Mouse (Mus musculus) ES-Bruce4 (cell line): ENCODE measurements around the gene Chmp5. TPM values are rescaled to one million over a fixed set of nuclear protein-coding genes. Genes with fewer than 3 reads are reported as not detected.

Source experiments
- H3K27ac ChIP-seq: 2 replicates; pipeline ENCODE4 v1.5.1; 2012; ENCODE audit warnings: low read length, inconsistent platforms; ENCODE audit not compliant: insufficient read depth
- H3K27me3 ChIP-seq: 2 replicates; pipeline ENCODE4 v1.6.1; 2012; ENCODE audit warnings: mild to moderate bottlenecking, low read length, inconsistent platforms; ENCODE audit not compliant: control insufficient read depth, poor library complexity, insufficient read depth, severe bottlenecking
- H3K36me3 ChIP-seq: 2 replicates; pipeline ENCODE4 v1.6.1; 2012; ENCODE audit warnings: inconsistent platforms, mild to moderate bottlenecking, low read length, moderate library complexity; ENCODE audit not compliant: control insufficient read depth, poor library complexity, insufficient read depth, severe bottlenecking
- H3K4me1 ChIP-seq: one replicate; pipeline ENCODE4 v1.8.1; 2011; ENCODE audit warnings: low read length; ENCODE audit not compliant: control insufficient read depth, insufficient read depth
- H3K4me3 ChIP-seq: 2 replicates; pipeline ENCODE4 v1.5.1; 2011; ENCODE audit warnings: low read depth, mild to moderate bottlenecking, low read length
- H3K9ac ChIP-seq: 2 replicates; pipeline ENCODE4 v1.6.1; 2012; ENCODE audit warnings: low read depth, mild to moderate bottlenecking, inconsistent platforms; ENCODE audit not compliant: poor library complexity, severe bottlenecking
- H3K9me3 ChIP-seq: replicated peaks from 2 replicates; pipeline ENCODE4 v1.6.1; 2012; ENCODE audit warnings: mild to moderate bottlenecking, low read length, inconsistent platforms; ENCODE audit not compliant: control insufficient read depth, poor library complexity, insufficient read depth, severe bottlenecking
- CTCF ChIP-seq: IDR thresholded peaks from one replicate; pipeline ENCODE4 v1.8.1; 2011; ENCODE audit warnings: low read depth, low read length
- EP300 ChIP-seq: IDR thresholded peaks from 2 replicates; pipeline ENCODE4 v1.6.1; 2011; ENCODE audit warnings: low read depth, low read length; ENCODE audit not compliant: insufficient read depth
- POLR2A ChIP-seq: IDR thresholded peaks from one replicate; pipeline ENCODE4 v1.8.1; 2011; ENCODE audit warnings: low read length; ENCODE audit not compliant: insufficient read depth
- polyA plus RNA-seq: library from polyadenylated mRNA; stranded (reverse); fragments of >200 nt; gene quantifications from 2 replicates; pipeline ENCODE4 v1.2.4, GENCODE M21; 2011; ENCODE audit warnings: low read depth; ENCODE audit not compliant: missing spikeins, insufficient read depth, insufficient read length

Gene Chmp5
- polyA plus RNA-seq, 1 experiment, result 120 TPM

GRCm38 (mm10) chr4:40908261-40908969 lies 39.8 kb upstream of the Chmp5 start:
- TF ChIP-seq POLR2A (no peak), EP300 (peak; percentile 15; the same call in 1 of the 2 replicates)
- no peaks in the 10 kb centered on the region for H3K27me3 ChIP-seq
- H3K4me1 ChIP-seq, result peaks cover 2% of the 10 kb centered on the region
- H3K27ac ChIP-seq, result peak overlapping the region; percentile 58
- no peaks in the 10 kb centered on the region for H3K9me3 ChIP-seq
- H3K9ac ChIP-seq, result peak overlapping the region; percentile 19
- H3K36me3 ChIP-seq, result no peaks in the 10 kb centered on the region
- peak overlapping the region; percentile 11 for H3K4me3 ChIP-seq

- TF ChIP-seq CTCF (no peak), EP300 (no peak), POLR2A (no peak)
- peaks cover 2% of the 10 kb centered on the region for H3K4me1 ChIP-seq
These were observed 33.8 kb upstream of the Chmp5 start for GRCm38 (mm10) chr4:40914287-40914867.

GRCm38 (mm10) chr4:40915947-40916346 lies 32.3 kb upstream of the Chmp5 start:
- Histone ChIP-seq H3K27ac (no peak overlapping the region), H3K36me3 (no peaks in the 10 kb centered on the region), H3K4me1 (no peaks in the 10 kb centered on the region), H3K9me3 (no peaks in the 10 kb centered on the region), H3K9ac (no peak overlapping the region), H3K27me3 (no peaks in the 10 kb centered on the region), H3K4me3 (no peak overlapping the region)
- TF ChIP-seq EP300 (no peak), CTCF (no peak), POLR2A (no peak)

More at GRCm38 (mm10) chr4:40914287-40914867, 33.8 kb upstream of the Chmp5 start:
- Histone ChIP-seq H3K27ac (no peak overlapping the region), H3K4me3 (no peak overlapping the region), H3K36me3 (no peaks in the 10 kb centered on the region), H3K27me3 (no peaks in the 10 kb centered on the region), H3K9me3 (no peaks in the 10 kb centered on the region), H3K9ac (no peak overlapping the region)

GRCm38 (mm10) chr4:40916592-40917155 lies 31.5 kb upstream of the Chmp5 start:
- H3K4me3 ChIP-seq, result no peak overlapping the region

DNA sequence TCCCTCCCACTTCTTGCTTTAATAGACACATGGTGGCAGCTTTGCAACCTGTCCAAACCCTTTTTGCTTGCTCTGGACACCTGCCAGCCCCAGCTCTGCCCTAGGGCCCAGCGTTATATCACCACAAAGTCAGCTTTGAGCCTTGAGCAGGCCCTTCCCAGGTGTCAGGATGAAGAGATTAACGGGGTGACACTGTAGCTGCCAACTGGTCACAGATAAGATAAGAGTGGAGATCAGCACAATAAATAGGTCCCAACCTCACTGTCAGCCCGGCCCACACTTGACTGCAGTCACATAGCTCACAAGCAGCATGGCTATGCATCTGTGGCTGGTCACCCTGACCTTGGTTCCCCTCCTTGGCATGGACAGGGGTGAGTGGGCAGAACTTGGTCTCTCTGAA lies 28.4 kb upstream of the Chmp5 start, which contains the start of gene Spink4:
Gene Spink4 (plus strand): TSS at position 268 of the 400 bp plus-strand sequence.
- Histone ChIP-seq H3K27me3 (no peaks in the 10 kb centered on the region), H3K27ac (no peak within 1 kb of the TSS), H3K9ac (no peak within 1 kb of the TSS), H3K36me3 (no peaks in the 10 kb centered on the region), H3K9me3 (no peaks in the 10 kb centered on the region), H3K4me3 (no peak within 1 kb of the TSS), H3K4me1 (no peaks in the 10 kb centered on the region)
- no peak for TF ChIP-seq EP300
- TF ChIP-seq CTCF, result no peak
- TF ChIP-seq POLR2A, result no peak

More at GRCm38 (mm10) chr4:40916592-40917155, 31.5 kb upstream of the Chmp5 start:
- TF ChIP-seq CTCF (peak; percentile 61), POLR2A (no peak)
- Histone ChIP-seq H3K27me3 (no peaks in the 10 kb centered on the region), H3K4me1 (no peaks in the 10 kb centered on the region), H3K9me3 (no peaks in the 10 kb centered on the region), H3K27ac (no peak overlapping the region), H3K9ac (no peak overlapping the region), H3K36me3 (no peaks in the 10 kb centered on the region)

GRCm38 (mm10) chr4:40920576-40920975 lies 27.6 kb upstream of the Chmp5 start:
- H3K4me3 ChIP-seq, result no peak overlapping the region
- H3K27ac ChIP-seq, result no peak overlapping the region
- TF ChIP-seq POLR2A, result no peak
- no peak for TF ChIP-seq CTCF
- TF ChIP-seq EP300, result no peak
- H3K4me1 ChIP-seq, result no peaks in the 10 kb centered on the region
- H3K36me3 ChIP-seq, result no peaks in the 10 kb centered on the region
- H3K9me3 ChIP-seq, result no peaks in the 10 kb centered on the region
- no peak overlapping the region for H3K9ac ChIP-seq
- H3K27me3 ChIP-seq, result no peaks in the 10 kb centered on the region
